Mouse (Mus musculus) liver, postnatal 0 days (tissue): ENCODE data around the gene Gm20388.

Experiments used
- CTCF ChIP-seq: sonication (generic); IDR thresholded peaks from 2 replicates; pipeline ENCODE4 v1.5.1; 2016; ENCODE audit warnings: antibody characterized with exemption, low read depth
- EP300 ChIP-seq: IDR thresholded peaks from 2 replicates; pipeline ENCODE4 v1.6.1; 2016; ENCODE audit warnings: antibody characterized with exemption, low read depth, mild to moderate bottlenecking

- TF ChIP-seq CTCF (no peak), EP300 (no peak)
These were observed 3830.6 kb downstream of the Gm20388 start for GRCm38 (mm10) chr8:123741232-123741631.
